Mouse (Mus musculus) megakaryocyte progenitor cell, adult 5-6 weeks (primary cell): ENCODE measurements around the gene Aaed1. TPM values are rescaled to one million over a fixed set of nuclear protein-coding genes. Genes with fewer than 3 reads are reported as not detected.

ENCODE experiments used
- total RNA-seq, 2 experiments: library from RNA; stranded (forward) in 1 of 2; stranded (reverse) in 1 of 2; fragments of 157-497, 149-512 nt in 1 of 2; fragments of 200-1000 nt in 1 of 2; gene quantifications; 2 replicates each; pipeline versions ENCODE4 v1.2.3 to v1.2.4; 2015 to 2017

Aaed1 gene
- total RNA-seq, 2 experiments from 2014 or later = 20.3 to 33.1 TPM

Other genes starting within 250 kb of the Aaed1 start
- gene Hsd17b3, start 223.5 kb downstream of the Aaed1 start, total RNA-seq (2015) = not detected in 2 replicates
- gene Hsd17b3, start 223.5 kb downstream of the Aaed1 start, total RNA-seq (2017) = not detected in 2 replicates
- 3.5 and 5.4 TPM in 2 replicates for gene Slc35d2, start 183.3 kb downstream of the Aaed1 start, total RNA-seq (2015)
- gene Slc35d2, start 183.3 kb downstream of the Aaed1 start, total RNA-seq (2017) = 4.3 and 5.4 TPM in 2 replicates
- 42.8 and 49.3 TPM in 2 replicates for gene Zfp367, start 159.5 kb downstream of the Aaed1 start, total RNA-seq (2015)
- gene Zfp367, start 159.5 kb downstream of the Aaed1 start, total RNA-seq (2017) = 41.9 and 52.3 TPM in 2 replicates
- gene Habp4, start 150.9 kb downstream of the Aaed1 start, total RNA-seq (2015) = 3.4 and 3.9 TPM in 2 replicates
- 2.4 TPM in 2 replicates for gene Habp4, start 150.9 kb downstream of the Aaed1 start, total RNA-seq (2017)
- gene Cdc14b, start 37.4 kb downstream of the Aaed1 start, total RNA-seq (2015) = 1.6 and 1.9 TPM in 2 replicates
- 0.74 and 2.4 TPM in 2 replicates for gene Cdc14b, start 37.4 kb downstream of the Aaed1 start, total RNA-seq (2017)
- 30.9 and 31.8 TPM in 2 replicates for gene Ctsl, start 58.2 kb upstream of the Aaed1 start, total RNA-seq (2015)
- gene Ctsl, start 58.2 kb upstream of the Aaed1 start, total RNA-seq (2017) = 35.4 and 40.8 TPM in 2 replicates
- 0.44 and 3.3 TPM in 2 replicates for gene Cdk20, start 119.6 kb upstream of the Aaed1 start, total RNA-seq (2015)
- gene Cdk20, start 119.6 kb upstream of the Aaed1 start, total RNA-seq (2017) = 1.7 and 2.7 TPM in 2 replicates
- not detected in 2 replicates for gene Fam240b, start 185.1 kb upstream of the Aaed1 start, total RNA-seq (2015)
- gene Fam240b, start 185.1 kb upstream of the Aaed1 start, total RNA-seq (2017) = not detected in 2 replicates